Comparison of ENCODE assay signal across 10 mouse cellular contexts in genomic region chr4:123162305-123162917, GRCm38 (mm10). TPM values are rescaled to one million over a fixed set of nuclear protein-coding genes. Genes with fewer than 3 reads are reported as not detected.
DNase-seq lines count a peak whose midpoint lies in the region; ATAC-seq and TF ChIP-seq lines count a peak whose summit lies in the region.
"Had no signal": no experiment of that assay in that cellular context is flagged by ENCODE, and none has a peak within 500 bp of the region (broad histone marks: within the 10 kb centered on the region; RNA-seq: fewer than 3 reads in every experiment).

No protein-coding gene starts in this region.

- peaks cover 13% of the 10 kb centered on the region; the same call in 1 of the 2 replicates for H3K27me3 ChIP-seq in heart, embryonic 15.5 days
- H3K27me3 ChIP-seq in hindbrain, embryonic 14.5 days (ENCODE audit: control insufficient read depth, insufficient read depth, low read length), result no peaks in the 10 kb centered on the region
- no peaks in the 10 kb centered on the region for H3K27me3 ChIP-seq in midbrain, postnatal 0 days (ENCODE audit: insufficient read depth, low read length)

- H3K9ac ChIP-seq in heart, embryonic 15.5 days, result no peak overlapping the region
- no peak overlapping the region for H3K9ac ChIP-seq in hindbrain, embryonic 14.5 days
- no peak overlapping the region for H3K9ac ChIP-seq in midbrain, postnatal 0 days (replicated peaks; ENCODE audit: low read length, poor library complexity, severe bottlenecking)
- H3K9ac ChIP-seq: liver, embryonic 14.5 days had no signal

- peaks cover 8% of the 10 kb centered on the region; the same call in 1 of the 2 replicates for H3K4me1 ChIP-seq in heart, embryonic 15.5 days (replicated peaks)
- no peaks in the 10 kb centered on the region for H3K4me1 ChIP-seq in hindbrain, embryonic 14.5 days (replicated peaks; ENCODE audit: control insufficient read depth, insufficient read depth, low read length)
- peaks cover 5% of the 10 kb centered on the region; the same call in 1 of the 2 replicates for H3K4me1 ChIP-seq in midbrain, postnatal 0 days (ENCODE audit: insufficient read depth, low read length)

- ATAC-seq in heart, embryonic 15.5 days (replicated peaks; ENCODE audit: insufficient number of reproducible peaks, insufficient read depth, low FRiP score, low read depth), result no peak
- ATAC-seq in hindbrain, embryonic 14.5 days (ENCODE audit: low FRiP score), result no peak
- peak; percentile 56; the same call in 1 of the 2 replicates for ATAC-seq in midbrain, postnatal 0 days (ENCODE audit: low FRiP score)

- no peak overlapping the region for H3K4me3 ChIP-seq in heart, embryonic 15.5 days
- no peak overlapping the region for H3K4me3 ChIP-seq in hindbrain, embryonic 14.5 days (replicated peaks; ENCODE audit: low read length)
- no peak overlapping the region for H3K4me3 ChIP-seq in midbrain, postnatal 0 days (ENCODE audit: low read depth, low read length)
- H3K4me3 ChIP-seq: gastrocnemius, adult 2 months had no signal

- H3K9me3 ChIP-seq in heart, embryonic 15.5 days (replicated peaks), result no peaks in the 10 kb centered on the region
- H3K9me3 ChIP-seq in hindbrain, embryonic 14.5 days (ENCODE audit: control insufficient read depth, low read length), result no peaks in the 10 kb centered on the region; the same call in 1 of the 2 replicates
- H3K9me3 ChIP-seq in midbrain, postnatal 0 days (ENCODE audit: low read length), result no peaks in the 10 kb centered on the region

- no peaks in the 10 kb centered on the region for H3K36me3 ChIP-seq in heart, embryonic 15.5 days
- no peaks in the 10 kb centered on the region for H3K36me3 ChIP-seq in hindbrain, embryonic 14.5 days (replicated peaks; ENCODE audit: control insufficient read depth, insufficient read depth)
- H3K36me3 ChIP-seq in midbrain, postnatal 0 days (ENCODE audit: insufficient read depth, low read length), result no peaks in the 10 kb centered on the region

- peak overlapping the region; percentile 49 for H3K4me2 ChIP-seq in heart, embryonic 15.5 days
- peak overlapping the region; percentile 31 for H3K4me2 ChIP-seq in hindbrain, embryonic 14.5 days (replicated peaks)
- peak overlapping the region; percentile 27 for H3K4me2 ChIP-seq in midbrain, postnatal 0 days (ENCODE audit: low read depth, low read length, poor library complexity, severe bottlenecking)

- no peak overlapping the region for H3K27ac ChIP-seq in heart, embryonic 15.5 days
- no peak overlapping the region for H3K27ac ChIP-seq in hindbrain, embryonic 14.5 days
- H3K27ac ChIP-seq in midbrain, postnatal 0 days (ENCODE audit: low read depth, low read length), result no peak overlapping the region
- H3K27ac ChIP-seq: gastrocnemius, adult 2 months; liver, embryonic 14.5 days had no signal

- DNase-seq in heart, postnatal 4 days, result no peak
- DNase-seq in brain, adult 2 months (ENCODE audit: low read depth, low spot score), result peak; percentile 70
- DNase-seq in hindbrain, embryonic 14.5 days (ENCODE audit: low spot score), result no peak
- no peak for DNase-seq in midbrain, postnatal 0 days (ENCODE audit: low spot score)
- no peak for DNase-seq in thymus, postnatal 10 days (ENCODE audit: low spot score in 2 of 2)
- DNase-seq in right cerebral cortex, postnatal 25 days, result no peak
- DNase-seq in lung, postnatal 14 days, result no peak
- DNase-seq: gastrocnemius, adult 2 months had no signal

- no peak for TF ChIP-seq CTCF in midbrain, postnatal 0 days (IDR thresholded peaks at IDR 0.05)

- WGBS in heart, embryonic 15.5 days, result 11% methylated on average over 15 of the region's 15 CpGs
- WGBS in hindbrain, embryonic 14.5 days, result 16% methylated on average over 15 of the region's 15 CpGs
- 4% methylated on average over 15 of the region's 15 CpGs for WGBS in midbrain, postnatal 0 days

RNA-seq across cellular contexts. Expression of gene Hpcal4, which starts 20.6 kb away (rescaled TPM):
- polyA plus RNA-seq in heart, embryonic 15.5 days (2015; fragmentation: Nextera tagmentation; extraction: Ambion mirVana), result 0.72 and 0.80 TPM in 2 replicates
- total RNA-seq in heart, postnatal 4 days (2021), result under 1 TPM; 0.26 to 0.54 TPM
- polyA plus RNA-seq in hindbrain, embryonic 14.5 days (2014; fragmentation: Nextera tagmentation; extraction: Ambion mirVana), result 34.0 and 52.6 TPM in 2 replicates
- total RNA-seq in midbrain, postnatal 0 days (2014; rRNA removed), result 53.7 and 64.5 TPM in 2 replicates
- polyA plus RNA-seq in midbrain, postnatal 0 days (2015; fragmentation: Nextera tagmentation; extraction: Ambion mirVana), result 63.4 and 67.6 TPM in 2 replicates
- polyA plus RNA-seq: liver, embryonic 14.5 days had no signal

RNA-seq across cellular contexts. Expression of gene Ppie, which starts 22.7 kb away (rescaled TPM):
- 51.3 and 58.0 TPM in 2 replicates for polyA plus RNA-seq in heart, embryonic 15.5 days (2015; fragmentation: Nextera tagmentation; extraction: Ambion mirVana)
- total RNA-seq in heart, postnatal 4 days (2021), result 10 to 100 TPM; 33.5 to 35.2 TPM
- 50.2 and 54.9 TPM in 2 replicates for polyA plus RNA-seq in hindbrain, embryonic 14.5 days (2014; fragmentation: Nextera tagmentation; extraction: Ambion mirVana)
- total RNA-seq in midbrain, postnatal 0 days (2014; rRNA removed), result 17.7 and 28.1 TPM in 2 replicates
- 41.7 and 41.9 TPM in 2 replicates for polyA plus RNA-seq in midbrain, postnatal 0 days (2015; fragmentation: Nextera tagmentation; extraction: Ambion mirVana)

RNA-seq across cellular contexts. Expression of gene Nt5c1a, which starts 38.9 kb away (rescaled TPM):
- polyA plus RNA-seq in heart, embryonic 15.5 days (2015; fragmentation: Nextera tagmentation; extraction: Ambion mirVana), result 1.3 and 1.5 TPM in 2 replicates
- total RNA-seq in heart, postnatal 4 days (2021), result 10 to 100 TPM; 21.3 to 24.6 TPM
- polyA plus RNA-seq in hindbrain, embryonic 14.5 days (2014; fragmentation: Nextera tagmentation; extraction: Ambion mirVana), result 0.17 TPM in 1 of 2 replicates, not detected in the other
- 1.9 and 2.4 TPM in 2 replicates for total RNA-seq in midbrain, postnatal 0 days (2014; rRNA removed)
- 0.33 and 0.45 TPM in 2 replicates for polyA plus RNA-seq in midbrain, postnatal 0 days (2015; fragmentation: Nextera tagmentation; extraction: Ambion mirVana)
- polyA plus RNA-seq: liver, embryonic 14.5 days had no signal

RNA-seq across cellular contexts. Expression of gene Oxct2b, which starts 46.3 kb away (rescaled TPM):
- not detected in 2 replicates for polyA plus RNA-seq in heart, embryonic 15.5 days (2015; fragmentation: Nextera tagmentation; extraction: Ambion mirVana)
- not detected for total RNA-seq in heart, postnatal 4 days (2021)
- 0.65 and 1.1 TPM in 2 replicates for polyA plus RNA-seq in hindbrain, embryonic 14.5 days (2014; fragmentation: Nextera tagmentation; extraction: Ambion mirVana)
- total RNA-seq in midbrain, postnatal 0 days (2014; rRNA removed), result 0.94 and 2.1 TPM in 2 replicates
- 0.58 and 0.91 TPM in 2 replicates for polyA plus RNA-seq in midbrain, postnatal 0 days (2015; fragmentation: Nextera tagmentation; extraction: Ambion mirVana)
- total RNA-seq: gastrocnemius, adult 2 months had no signal
- polyA plus RNA-seq: liver, embryonic 14.5 days had no signal

RNA-seq across cellular contexts. Expression of gene Bmp8b, which starts 57.4 kb away (rescaled TPM):
- 0.15 and 0.36 TPM in 2 replicates for polyA plus RNA-seq in heart, embryonic 15.5 days (2015; fragmentation: Nextera tagmentation; extraction: Ambion mirVana)
- total RNA-seq in heart, postnatal 4 days (2021), result not detected
- 0.42 and 0.59 TPM in 2 replicates for polyA plus RNA-seq in hindbrain, embryonic 14.5 days (2014; fragmentation: Nextera tagmentation; extraction: Ambion mirVana)
- total RNA-seq in midbrain, postnatal 0 days (2014; rRNA removed), result 0.42 and 1.5 TPM in 2 replicates
- 0.45 and 0.56 TPM in 2 replicates for polyA plus RNA-seq in midbrain, postnatal 0 days (2015; fragmentation: Nextera tagmentation; extraction: Ambion mirVana)
- total RNA-seq: gastrocnemius, adult 2 months had no signal

Comparison
In these comparisons a context has a peak if more than half of its experiments do, and no peak if none do; other contexts are left out.
1. RNA of gene Hpcal4, which starts 20.6 kb away (polyA plus RNA-seq): 63.4 to 67.6 TPM in midbrain, postnatal 0 days and 34.0 to 52.6 TPM in hindbrain, embryonic 14.5 days; 0.72 to 0.80 TPM in heart, embryonic 15.5 days; every median in the first group is over 10 times any median in the second.
2. Peak in every context shown above with its lines, with median percentiles within 50 percentile points of each other: H3K4me2 ChIP-seq.